Mouse (Mus musculus) embryonic facial prominence, embryonic 11.5 days (tissue): ENCODE results near the gene Ski. TPM values are rescaled to one million over a fixed set of nuclear protein-coding genes. Genes with fewer than 3 reads are reported as not detected.

Experiments
- ATAC-seq: fragments of 200-750 bp; cut with Nextera tagmentation; replicated peaks from 2 replicates; pipeline ENCODE4 v1.8.0; 2017; ENCODE audit warnings: low read depth; ENCODE audit not compliant: insufficient number of reproducible peaks, low FRiP score, low TSS enrichment
- DNase-seq: peaks from one replicate; pipeline ENCODE4 v3.0.0-alpha.2; 2015; ENCODE audit warnings: low spot score
- H3K27ac ChIP-seq: fragments of 300-500 bp; sonication (generic); replicated peaks from 2 replicates; pipeline ENCODE4 v1.5.1; 2014; ENCODE audit warnings: mild to moderate bottlenecking, low read depth, low read length, control low read depth
- H3K27me3 ChIP-seq: fragments of 300-500 bp; sonication (generic); 2 replicates; pipeline ENCODE4 v1.6.1; 2014; ENCODE audit warnings: mild to moderate bottlenecking, low read length, moderate library complexity, mixed read lengths; ENCODE audit not compliant: control insufficient read depth, insufficient read depth
- H3K36me3 ChIP-seq: fragments of 300-500 bp; sonication (generic); replicated peaks from 2 replicates; pipeline ENCODE4 v1.6.1; 2014; ENCODE audit warnings: low read depth, mild to moderate bottlenecking, low read length, moderate library complexity, mixed read lengths; ENCODE audit not compliant: control insufficient read depth, insufficient read depth
- H3K4me1 ChIP-seq: fragments of 300-500 bp; sonication (generic); 2 replicates; pipeline ENCODE4 v1.6.1; 2014; ENCODE audit warnings: low read length, mixed read lengths; ENCODE audit not compliant: control insufficient read depth, insufficient read depth
- H3K4me2 ChIP-seq: fragments of 300-500 bp; sonication (generic); 2 replicates; pipeline ENCODE4 v1.6.1; 2014; ENCODE audit warnings: low read depth, mild to moderate bottlenecking, control low read depth, low read length, moderate library complexity
- H3K4me3 ChIP-seq: fragments of 300-500 bp; sonication (generic); 2 replicates; pipeline ENCODE4 v1.5.1; 2014; ENCODE audit warnings: low read depth, low read length, control low read depth
- H3K9ac ChIP-seq: fragments of 300-500 bp; sonication (generic); replicated peaks from 2 replicates; pipeline ENCODE4 v1.6.1; 2014; ENCODE audit warnings: mild to moderate bottlenecking, control low read depth, low read length
- H3K9me3 ChIP-seq: fragments of 300-500 bp; sonication (generic); replicated peaks from 2 replicates; pipeline ENCODE4 v1.6.1; 2016; ENCODE audit warnings: mild to moderate bottlenecking, low read length, inconsistent platforms, mixed read lengths; ENCODE audit not compliant: control insufficient read depth
- WGBS: fragments of 180-500 bp; shearing (Covaris S2); extraction: QIAGEN DNeasy Blood & Tissue Kit; methylation state at CpG from one replicate; pipeline ENCODE4 v1.1.7; 2014; 5-methylcytosine and 5-hydroxymethylcytosine counted together
- polyA plus RNA-seq: library from polyadenylated mRNA; unstranded; fragments of >200 nt; fragmentation: Nextera tagmentation; extraction: Ambion mirVana; gene quantifications from 2 replicates; pipeline ENCODE4 v1.2.1, GENCODE M21; 2014

The Ski gene
- polyA plus RNA-seq, 1 experiment from 2014 or later, result 15.4 TPM

DNA sequence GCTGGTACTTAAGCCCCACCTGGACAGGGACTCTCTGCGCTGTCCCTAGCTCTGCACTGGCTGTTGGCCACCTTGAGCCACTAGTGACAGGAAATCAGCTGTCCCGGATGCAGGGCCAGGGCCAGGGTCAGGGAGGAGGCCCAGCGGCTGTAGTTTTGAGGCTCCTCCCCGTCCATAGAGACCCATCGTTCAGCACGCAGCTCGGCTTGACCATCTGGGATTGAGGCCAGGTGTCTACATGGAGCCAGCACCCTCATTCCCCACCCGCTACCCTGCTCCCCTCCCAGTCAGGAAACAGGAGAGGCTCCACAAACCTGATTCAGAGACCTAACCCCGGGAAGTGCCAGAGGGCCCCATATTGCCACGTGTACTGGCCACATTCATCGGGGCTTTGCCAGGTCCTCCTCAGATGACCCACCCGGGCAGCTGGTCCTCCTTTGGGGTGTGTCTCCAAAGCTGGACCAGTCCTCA is 81.6 kb downstream of the Ski start:
- H3K9ac ChIP-seq, result no peak overlapping the region
- WGBS, result 43% methylated on average over 12 of the region's 12 CpGs
- no peak overlapping the region for H3K4me2 ChIP-seq
- H3K36me3 ChIP-seq, result no peaks in the 10 kb centered on the region
- ATAC-seq (no peak), DNase-seq (no peak)
- H3K4me3 ChIP-seq, result no peak overlapping the region
- no peak overlapping the region for H3K27ac ChIP-seq
- H3K4me1 ChIP-seq, result peaks cover 13% of the 10 kb centered on the region
- H3K27me3 ChIP-seq, result no peaks in the 10 kb centered on the region
- H3K9me3 ChIP-seq, result no peaks in the 10 kb centered on the region

DNA sequence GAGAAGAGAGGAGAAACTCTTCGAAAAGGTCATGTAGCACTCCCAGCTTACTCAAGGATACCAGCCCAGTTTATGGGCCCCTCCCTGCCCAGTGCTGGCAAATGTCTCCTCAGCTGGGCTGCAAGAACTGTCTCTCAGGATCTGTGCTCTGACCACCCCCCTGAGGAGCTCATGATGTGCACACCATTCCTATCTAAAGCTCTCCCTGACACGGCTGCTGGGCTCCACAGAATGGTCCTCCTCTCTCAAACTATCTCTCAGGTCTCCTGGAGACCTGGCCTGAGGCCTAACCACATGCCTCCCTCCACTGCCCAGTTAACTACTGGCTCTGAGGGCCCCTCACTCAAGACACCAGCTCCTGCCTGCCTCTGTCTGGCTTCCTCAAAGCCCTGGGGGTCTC is 82.2 kb downstream of the Ski start:
- Histone ChIP-seq H3K9me3 (no peaks in the 10 kb centered on the region), H3K4me1 (peaks cover 13% of the 10 kb centered on the region), H3K4me2 (no peak overlapping the region), H3K36me3 (no peaks in the 10 kb centered on the region), H3K9ac (no peak overlapping the region), H3K27ac (no peak overlapping the region), H3K27me3 (no peaks in the 10 kb centered on the region), H3K4me3 (no peak overlapping the region)
- ATAC-seq (no peak), DNase-seq (no peak)
- 71% methylated on average over 2 of the region's 2 CpGs for WGBS

DNA sequence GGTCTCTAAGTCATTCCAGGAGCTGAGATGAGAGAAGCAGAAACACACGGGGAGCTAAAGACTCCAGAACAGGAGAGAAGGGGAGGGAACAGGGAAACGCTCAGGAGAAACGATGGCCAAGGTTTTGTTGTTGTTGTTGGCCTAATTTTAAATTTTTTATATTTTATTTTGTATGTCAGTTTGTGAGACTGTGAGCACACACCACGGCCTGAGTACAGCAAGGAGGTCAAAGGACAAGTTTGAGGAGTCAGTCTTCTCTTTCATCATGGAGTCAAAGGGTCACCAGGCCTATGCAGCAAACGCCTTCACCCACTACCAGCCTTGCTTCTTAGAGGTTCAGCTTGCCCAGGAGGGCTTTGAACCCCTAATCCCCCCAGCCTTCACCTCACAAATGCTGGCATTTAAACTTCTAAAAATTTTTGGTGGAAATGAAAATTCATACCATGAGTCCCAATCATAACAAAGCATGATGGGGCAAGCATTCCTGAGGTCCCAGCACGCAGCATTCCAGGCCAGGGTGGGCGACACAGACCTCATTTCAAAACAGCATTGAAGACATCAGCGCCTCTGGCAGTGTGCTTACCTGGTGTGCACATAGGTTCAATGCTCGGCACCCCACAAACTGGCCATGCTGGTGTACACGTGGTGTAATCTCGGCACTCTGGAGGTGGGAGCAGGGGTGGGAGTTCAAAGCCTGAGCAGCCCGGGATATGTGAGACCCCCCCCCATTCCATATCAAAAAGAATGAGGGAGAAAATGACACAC is 82.9 kb downstream of the Ski start:
- no peaks in the 10 kb centered on the region for H3K36me3 ChIP-seq
- no peak overlapping the region for H3K4me2 ChIP-seq
- H3K9ac ChIP-seq, result no peak overlapping the region
- 77% methylated on average over 12 of the region's 12 CpGs for WGBS
- H3K4me1 ChIP-seq, result peaks cover 11% of the 10 kb centered on the region
- H3K9me3 ChIP-seq, result no peaks in the 10 kb centered on the region
- no peak overlapping the region for H3K27ac ChIP-seq
- DNase-seq (no peak), ATAC-seq (no peak)
- H3K4me3 ChIP-seq, result no peak overlapping the region
- no peaks in the 10 kb centered on the region for H3K27me3 ChIP-seq

DNA sequence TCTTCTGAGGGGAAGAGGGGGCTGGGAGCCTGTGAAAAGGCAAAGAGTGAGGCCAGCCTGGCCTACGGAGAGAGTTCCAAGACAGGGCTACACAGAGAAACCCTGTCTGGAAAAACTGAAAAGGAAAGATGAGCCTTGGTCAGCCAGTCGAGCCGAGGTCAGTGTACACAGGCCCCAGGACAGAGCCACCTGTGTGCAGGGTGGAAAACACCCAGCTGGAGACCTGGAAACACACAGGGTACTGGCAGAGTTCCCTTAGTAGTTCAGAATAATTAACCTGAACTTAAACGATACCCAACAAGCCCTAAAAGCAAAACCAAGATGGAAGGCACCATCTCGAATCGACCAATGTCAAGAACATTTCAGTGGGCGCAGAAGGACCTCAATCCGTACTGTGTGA is 83.9 kb downstream of the Ski start:
- no peak overlapping the region for H3K4me3 ChIP-seq
- H3K9ac ChIP-seq, result no peak overlapping the region
- ATAC-seq (no peak), DNase-seq (no peak)
- no peak overlapping the region for H3K27ac ChIP-seq
- no peaks in the 10 kb centered on the region for H3K27me3 ChIP-seq
- 74% methylated on average over 8 of the region's 8 CpGs for WGBS
- no peaks in the 10 kb centered on the region for H3K36me3 ChIP-seq
- H3K4me1 ChIP-seq, result peaks cover 17% of the 10 kb centered on the region
- no peak overlapping the region for H3K4me2 ChIP-seq
- H3K9me3 ChIP-seq, result no peaks in the 10 kb centered on the region

DNA sequence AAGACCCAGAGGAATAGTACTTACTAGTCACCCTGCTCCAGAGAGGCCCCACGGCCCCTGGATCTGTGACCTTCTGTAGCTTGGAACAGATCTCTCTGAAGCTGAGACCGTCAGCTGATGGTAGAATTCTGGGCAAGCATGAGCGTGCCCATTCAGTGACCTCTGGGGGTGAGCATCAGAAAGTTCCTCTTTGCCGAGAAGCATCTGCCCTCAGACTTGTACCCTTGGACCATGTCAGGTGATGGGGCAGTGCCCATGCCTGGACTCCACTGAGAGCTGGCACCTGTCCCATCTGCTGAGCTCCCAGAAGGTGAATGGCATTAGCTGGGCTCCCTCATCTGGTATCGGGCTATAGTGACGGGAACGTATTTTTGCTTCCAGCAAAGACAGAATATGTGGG is 84.5 kb downstream of the Ski start:
- no peak overlapping the region for H3K4me2 ChIP-seq
- no peaks in the 10 kb centered on the region for H3K36me3 ChIP-seq
- no peaks in the 10 kb centered on the region for H3K9me3 ChIP-seq
- no peak overlapping the region for H3K9ac ChIP-seq
- H3K27ac ChIP-seq, result no peak overlapping the region
- H3K4me3 ChIP-seq, result no peak overlapping the region
- ATAC-seq (no peak), DNase-seq (no peak)
- no peaks in the 10 kb centered on the region for H3K27me3 ChIP-seq
- H3K4me1 ChIP-seq, result peaks cover 19% of the 10 kb centered on the region
- 90% methylated on average over 7 of the region's 7 CpGs for WGBS

DNA sequence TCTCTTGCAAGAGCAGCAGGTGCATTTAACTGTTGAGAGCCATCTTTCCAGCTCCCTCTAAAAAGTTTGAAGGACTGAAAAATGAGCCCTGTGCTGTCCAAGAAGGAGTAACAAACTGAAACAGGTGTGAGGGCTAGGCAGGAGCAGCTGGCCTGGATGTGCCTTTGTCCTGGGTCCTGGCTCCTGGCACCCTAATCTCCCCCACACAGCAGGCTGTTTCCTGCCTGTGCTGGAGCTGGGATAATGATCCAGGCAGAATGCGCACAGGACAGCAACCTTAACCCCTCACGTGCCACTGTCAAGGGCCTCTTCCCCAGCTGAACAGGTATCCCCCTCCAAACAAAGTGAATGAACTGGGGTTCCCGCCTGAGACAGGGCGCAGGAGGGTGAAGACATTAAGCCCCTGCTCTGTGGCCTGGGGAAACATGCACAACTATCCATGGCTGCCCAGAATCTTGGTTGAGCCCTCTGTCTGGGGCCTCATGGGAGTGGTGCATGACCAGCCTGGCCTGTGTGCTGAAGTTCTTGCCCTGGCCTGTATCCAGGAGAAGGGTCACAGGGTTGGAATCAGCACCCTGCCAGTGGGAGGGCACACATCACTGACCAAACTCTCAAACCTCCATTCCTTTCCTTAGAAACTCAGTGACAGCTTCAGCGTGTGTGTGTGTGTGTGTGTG is 86.3 kb downstream of the Ski start:
- no peak overlapping the region for H3K9ac ChIP-seq
- 54% methylated on average over 5 of the region's 5 CpGs for WGBS
- H3K4me1 ChIP-seq, result peaks cover 18% of the 10 kb centered on the region
- DNase-seq (no peak), ATAC-seq (no peak)
- H3K4me2 ChIP-seq, result no peak overlapping the region
- no peaks in the 10 kb centered on the region for H3K36me3 ChIP-seq
- H3K9me3 ChIP-seq, result no peaks in the 10 kb centered on the region
- no peak overlapping the region for H3K4me3 ChIP-seq
- H3K27ac ChIP-seq, result no peak overlapping the region
- no peaks in the 10 kb centered on the region for H3K27me3 ChIP-seq

DNA sequence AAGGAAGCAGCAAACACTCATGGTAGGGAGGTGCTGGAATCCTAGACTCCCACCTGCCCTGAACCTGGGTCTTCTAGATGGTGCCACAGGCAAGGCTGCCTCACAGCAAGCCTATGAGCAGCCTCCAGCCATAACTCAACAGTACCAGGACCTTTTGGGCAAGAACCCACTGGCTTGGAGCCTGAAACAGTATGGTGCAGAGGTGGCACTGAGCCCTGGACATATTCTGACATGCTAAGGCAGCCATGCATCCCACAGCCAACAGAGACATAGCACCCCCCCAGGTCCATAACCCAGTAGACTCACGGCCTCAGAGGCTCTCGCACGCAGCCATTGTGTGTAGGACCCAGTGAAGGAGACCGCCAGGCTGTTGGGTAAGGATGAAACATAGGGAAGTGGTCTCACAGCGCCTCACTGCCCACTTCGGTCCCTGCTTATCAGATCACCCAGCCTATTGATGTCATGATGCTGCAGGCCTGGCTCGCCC is 87.7 kb downstream of the Ski start:
- Histone ChIP-seq H3K9me3 (no peaks in the 10 kb centered on the region), H3K4me1 (peaks cover 15% of the 10 kb centered on the region), H3K9ac (no peak overlapping the region), H3K27me3 (no peaks in the 10 kb centered on the region), H3K4me3 (no peak overlapping the region), H3K36me3 (no peaks in the 10 kb centered on the region), H3K4me2 (no peak overlapping the region), H3K27ac (no peak overlapping the region; the same call in 1 of the 2 replicates)
- 79% methylated on average over 7 of the region's 7 CpGs for WGBS
- ATAC-seq, result no peak; the same call in 1 of the 2 replicates
- no peak for DNase-seq
